17 mouse cellular contexts compared by ENCODE assay signal in the genomic region with DNA sequence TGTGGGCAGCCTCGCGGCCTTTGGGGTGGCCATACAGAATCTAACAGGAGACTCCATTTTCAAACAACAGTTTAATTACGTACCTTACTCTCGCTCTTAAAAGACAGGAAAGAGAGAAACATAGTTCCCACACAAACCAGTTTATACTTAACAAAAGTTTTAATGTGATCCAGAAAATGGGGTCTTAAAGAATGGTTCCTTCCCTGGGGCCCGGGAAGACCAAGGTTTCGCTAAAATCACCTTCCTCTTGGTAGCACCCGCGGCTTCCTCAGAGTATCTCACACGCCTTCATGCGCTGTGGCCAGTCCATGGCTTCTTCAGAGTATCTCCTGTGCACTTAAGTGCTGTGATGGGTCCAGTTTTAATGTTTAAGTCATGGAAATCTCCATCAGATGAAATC. TPM values are rescaled to one million over a fixed set of nuclear protein-coding genes. Genes with fewer than 3 reads are reported as not detected.
"Had no signal": no experiment of that assay in that cellular context is flagged by ENCODE, and none has a peak within 500 bp of the region (broad histone marks: within the 10 kb centered on the region; RNA-seq: fewer than 3 reads in every experiment).

No protein-coding gene starts in this region.

- H3K27ac ChIP-seq: neural tube, embryonic 13.5 days; neural tube, embryonic 15.5 days; stomach, embryonic 15.5 days; stomach, postnatal 0 days had no signal

- H3K9me3 ChIP-seq: neural tube, embryonic 13.5 days; neural tube, embryonic 15.5 days; stomach, embryonic 15.5 days had no signal

- H3K27me3 ChIP-seq: stomach, embryonic 15.5 days had no signal

- H3K36me3 ChIP-seq: neural tube, embryonic 13.5 days; neural tube, embryonic 15.5 days; stomach, embryonic 15.5 days had no signal

- H3K9ac ChIP-seq: neural tube, embryonic 13.5 days; neural tube, embryonic 15.5 days; stomach, embryonic 15.5 days had no signal

- H3K4me1 ChIP-seq: neural tube, embryonic 13.5 days; neural tube, embryonic 15.5 days; stomach, embryonic 15.5 days had no signal

- DNase-seq: retina, postnatal 1 day; right cerebral cortex, adult 18-20 months; right cerebral cortex, postnatal 14 days; right cerebral cortex, postnatal 25 days; right cerebral cortex, postnatal 4 days; spleen, adult 18-20 months; thymus, adult 18-20 months; thymus, adult 2 months; thymus, postnatal 14 days; thymus, postnatal 25 days; thymus, postnatal 36 days; thymus, postnatal 4 days had no signal

- H3K4me3 ChIP-seq: neural tube, embryonic 13.5 days; neural tube, embryonic 15.5 days; stomach, embryonic 15.5 days had no signal

- H3K4me2 ChIP-seq: neural tube, embryonic 13.5 days; neural tube, embryonic 15.5 days; stomach, embryonic 15.5 days had no signal

RNA-seq across cellular contexts. Expression of gene Gm12689, which starts 48.5 kb away (rescaled TPM):
- polyA plus RNA-seq: stomach, postnatal 0 days; thymus, adult 2 months; thymus, postnatal 0 days had no signal
